Mouse (Mus musculus): ENCODE measurements around the gene Uvrag. TPM values are rescaled to one million over a fixed set of nuclear protein-coding genes. Genes with fewer than 3 reads are reported as not detected.
A peak's percentile ranks its signal among the peaks of the same experiment; 100 is the strongest.

Uvrag gene
- polyA plus RNA-seq, 1 experiment from 2014 or later = 9.7 TPM

GRCm38 (mm10) chr7:98887811-98888261 lies 253.1 kb downstream of the Uvrag start:
- Histone ChIP-seq H3K27me3 (ENCODE audit: low read depth, poor library complexity, severe bottlenecking) (peaks cover 7% of the 10 kb centered on the region; the same call in 1 of the 2 replicates), H3K4me3 (peak overlapping the region; percentile 35), H3K4me1 (peaks cover 36% of the 10 kb centered on the region), H3K36me3 (no peaks in the 10 kb centered on the region), H3K27ac (replicated peaks) (peak overlapping the region; percentile 63), H3K9me3 (replicated peaks) (no peaks in the 10 kb centered on the region)
- DNase-seq (ENCODE audit: low spot score) = peak; percentile 56
- 36% methylated on average over 22 of the region's 22 CpGs for WGBS

- H3K36me3 ChIP-seq = no peaks in the 10 kb centered on the region
- no peak overlapping the region for H3K27ac ChIP-seq (replicated peaks)
- H3K9me3 ChIP-seq (replicated peaks) = no peaks in the 10 kb centered on the region
- peaks cover 8% of the 10 kb centered on the region for H3K4me1 ChIP-seq
- 72% methylated on average over 4 of the region's 4 CpGs for WGBS
- H3K4me3 ChIP-seq = no peak overlapping the region
- no peak for DNase-seq (ENCODE audit: low spot score)
- H3K27me3 ChIP-seq (ENCODE audit: low read depth, poor library complexity, severe bottlenecking) = 0 out of 2 replicates have a peak, but pooled peaks cover 4% of the 10 kb centered on the region
Measured at GRCm38 (mm10) chr7:98881887-98882286, 259.1 kb downstream of the Uvrag start.

GRCm38 (mm10) chr7:98879176-98879575 lies 261.8 kb downstream of the Uvrag start:
- no peaks in the 10 kb centered on the region for H3K36me3 ChIP-seq
- no peak overlapping the region for H3K4me3 ChIP-seq
- DNase-seq (ENCODE audit: low spot score) = no peak
- peaks cover 24% of the 10 kb centered on the region for H3K4me1 ChIP-seq
- H3K27me3 ChIP-seq (ENCODE audit: low read depth, poor library complexity, severe bottlenecking) = peaks cover 19% of the 10 kb centered on the region; the same call in 1 of the 2 replicates
- 84% methylated on average over 2 of the region's 2 CpGs for WGBS
- no peak overlapping the region for H3K27ac ChIP-seq (replicated peaks)
- no peaks in the 10 kb centered on the region for H3K9me3 ChIP-seq (replicated peaks)

- no peak overlapping the region for H3K4me3 ChIP-seq
- no peaks in the 10 kb centered on the region for H3K36me3 ChIP-seq
- WGBS = 41% methylated on average over 13 of the region's 13 CpGs
- H3K9me3 ChIP-seq (replicated peaks) = no peaks in the 10 kb centered on the region
- H3K27ac ChIP-seq (replicated peaks) = peak overlapping the region; percentile 74
- H3K27me3 ChIP-seq (ENCODE audit: low read depth, poor library complexity, severe bottlenecking) = peaks cover 36% of the 10 kb centered on the region
- peak; percentile 29 for DNase-seq (ENCODE audit: low spot score)
- H3K4me1 ChIP-seq = peaks cover 24% of the 10 kb centered on the region
Measured at GRCm38 (mm10) chr7:98876119-98876518, 264.8 kb downstream of the Uvrag start.

GRCm38 (mm10) chr7:98875390-98875990 lies 265.5 kb downstream of the Uvrag start:
- H3K4me1 ChIP-seq = peaks cover 28% of the 10 kb centered on the region
- no peaks in the 10 kb centered on the region for H3K36me3 ChIP-seq
- no peaks in the 10 kb centered on the region for H3K9me3 ChIP-seq (replicated peaks)
- H3K27me3 ChIP-seq (ENCODE audit: low read depth, poor library complexity, severe bottlenecking) = peaks cover 43% of the 10 kb centered on the region
- WGBS = 36% methylated on average over 13 of the region's 13 CpGs
- H3K4me3 ChIP-seq = no peak overlapping the region
- no peak for DNase-seq (ENCODE audit: low spot score)
- no peak overlapping the region; the same call in 1 of the 2 replicates for H3K27ac ChIP-seq (replicated peaks)

GRCm38 (mm10) chr7:98874411-98874951 lies 266.5 kb downstream of the Uvrag start:
- no peak overlapping the region for H3K4me3 ChIP-seq
- no peak for DNase-seq (ENCODE audit: low spot score)
- no peaks in the 10 kb centered on the region for H3K9me3 ChIP-seq (replicated peaks)
- no peaks in the 10 kb centered on the region for H3K36me3 ChIP-seq
- H3K27me3 ChIP-seq (ENCODE audit: low read depth, poor library complexity, severe bottlenecking) = peaks cover 51% of the 10 kb centered on the region
- no peak overlapping the region for H3K27ac ChIP-seq (replicated peaks)
- 72% methylated on average over 6 of the region's 6 CpGs for WGBS
- peaks cover 30% of the 10 kb centered on the region for H3K4me1 ChIP-seq

- DNase-seq (ENCODE audit: low spot score) = no peak
- H3K27me3 ChIP-seq (ENCODE audit: low read depth, poor library complexity, severe bottlenecking) = peaks cover 61% of the 10 kb centered on the region
- no peaks in the 10 kb centered on the region for H3K36me3 ChIP-seq
- peaks cover 41% of the 10 kb centered on the region for H3K4me1 ChIP-seq
- H3K27ac ChIP-seq (replicated peaks) = no peak overlapping the region
- H3K9me3 ChIP-seq (replicated peaks) = no peaks in the 10 kb centered on the region
- 83% methylated on average over 12 of the region's 12 CpGs for WGBS
- H3K4me3 ChIP-seq = no peak overlapping the region
Measured at GRCm38 (mm10) chr7:98873316-98873715, 267.6 kb downstream of the Uvrag start.

GRCm38 (mm10) chr7:98871882-98872281 lies 269.1 kb downstream of the Uvrag start:
- 79% methylated on average over 12 of the region's 12 CpGs for WGBS
- peaks cover 46% of the 10 kb centered on the region for H3K4me1 ChIP-seq
- H3K4me3 ChIP-seq = no peak overlapping the region
- H3K27me3 ChIP-seq (ENCODE audit: low read depth, poor library complexity, severe bottlenecking) = peaks cover 69% of the 10 kb centered on the region
- no peak overlapping the region for H3K27ac ChIP-seq (replicated peaks)
- H3K36me3 ChIP-seq = no peaks in the 10 kb centered on the region
- H3K9me3 ChIP-seq (replicated peaks) = no peaks in the 10 kb centered on the region
- no peak for DNase-seq (ENCODE audit: low spot score)

GRCm38 (mm10) chr7:98870791-98871190 lies 270.1 kb downstream of the Uvrag start:
- peak; percentile 35 for DNase-seq (ENCODE audit: low spot score)
- 31% methylated on average over 12 of the region's 12 CpGs for WGBS
- Histone ChIP-seq H3K27me3 (ENCODE audit: low read depth, poor library complexity, severe bottlenecking) (peaks cover 73% of the 10 kb centered on the region), H3K4me1 (peaks cover 35% of the 10 kb centered on the region), H3K9me3 (replicated peaks) (no peaks in the 10 kb centered on the region), H3K36me3 (no peaks in the 10 kb centered on the region), H3K27ac (replicated peaks) (peak overlapping the region; percentile 55; the same call in 1 of the 2 replicates), H3K4me3 (no peak overlapping the region)

GRCm38 (mm10) chr7:98869070-98869469 lies 271.9 kb downstream of the Uvrag start:
- Histone ChIP-seq H3K27ac (replicated peaks) (no peak overlapping the region), H3K4me1 (peaks cover 35% of the 10 kb centered on the region), H3K36me3 (no peaks in the 10 kb centered on the region), H3K4me3 (no peak overlapping the region), H3K9me3 (replicated peaks) (no peaks in the 10 kb centered on the region), H3K27me3 (ENCODE audit: low read depth, poor library complexity, severe bottlenecking) (peaks cover 60% of the 10 kb centered on the region)
- 59% methylated on average over 3 of the region's 3 CpGs for WGBS
- DNase-seq (ENCODE audit: low spot score) = no peak

GRCm38 (mm10) chr7:98867794-98868150 lies 273.2 kb downstream of the Uvrag start:
- 89% methylated on average over 2 of the region's 2 CpGs for WGBS
- H3K27me3 ChIP-seq (ENCODE audit: low read depth, poor library complexity, severe bottlenecking) = peaks cover 59% of the 10 kb centered on the region
- no peaks in the 10 kb centered on the region for H3K9me3 ChIP-seq (replicated peaks)
- H3K36me3 ChIP-seq = no peaks in the 10 kb centered on the region
- no peak overlapping the region for H3K4me3 ChIP-seq
- DNase-seq (ENCODE audit: low spot score) = no peak
- peak overlapping the region; percentile 28; the same call in 1 of the 2 replicates for H3K27ac ChIP-seq (replicated peaks)
- H3K4me1 ChIP-seq = peaks cover 47% of the 10 kb centered on the region

- Histone ChIP-seq H3K4me1 (peaks cover 48% of the 10 kb centered on the region), H3K27ac (replicated peaks) (peak overlapping the region; percentile 28), H3K27me3 (ENCODE audit: low read depth, poor library complexity, severe bottlenecking) (peaks cover 53% of the 10 kb centered on the region), H3K9me3 (replicated peaks) (no peaks in the 10 kb centered on the region), H3K36me3 (no peaks in the 10 kb centered on the region), H3K4me3 (no peak overlapping the region)
- no peak for DNase-seq (ENCODE audit: low spot score)
- WGBS = 48% methylated on average over 12 of the region's 12 CpGs
Measured at GRCm38 (mm10) chr7:98867053-98867793, 273.7 kb downstream of the Uvrag start.
